Mouse (Mus musculus) kidney, embryonic 16.5 days (tissue): Measurements from ENCODE around the gene Tmem100. TPM values are rescaled to one million over a fixed set of nuclear protein-coding genes. Genes with fewer than 3 reads are reported as not detected.

Experiments
- ATAC-seq: fragments of 200-750 bp; cut with Nextera tagmentation; 2 replicates; pipeline ENCODE4 v1.8.0; 2017; ENCODE audit warnings: moderate TSS enrichment; ENCODE audit not compliant: low FRiP score, low TSS enrichment
- H3K27ac ChIP-seq: fragments of 300-500 bp; sonication (generic); 2 replicates; pipeline ENCODE4 v1.5.1; 2014; ENCODE audit warnings: low read length
- H3K27me3 ChIP-seq: fragments of 300-500 bp; sonication (generic); 2 replicates; pipeline ENCODE4 v1.6.1; 2014; ENCODE audit warnings: low read length, control low read depth, mixed read lengths; ENCODE audit not compliant: insufficient read depth
- H3K36me3 ChIP-seq: fragments of 300-500 bp; sonication (generic); 2 replicates; pipeline ENCODE4 v1.6.1; 2014; ENCODE audit warnings: low read length, control low read depth, mixed read lengths; ENCODE audit not compliant: insufficient read depth
- H3K4me1 ChIP-seq: fragments of 300-500 bp; sonication (generic); 2 replicates; pipeline ENCODE4 v1.6.1; 2014; ENCODE audit warnings: low read length, control low read depth, mixed read lengths; ENCODE audit not compliant: insufficient read depth
- H3K4me2 ChIP-seq: fragments of 300-500 bp; sonication (generic); replicated peaks from 2 replicates; pipeline ENCODE4 v1.6.1; 2014; ENCODE audit warnings: low read depth, low read length
- H3K4me3 ChIP-seq: fragments of 300-500 bp; sonication (generic); 2 replicates; pipeline ENCODE4 v1.5.1; 2014; ENCODE audit warnings: mild to moderate bottlenecking, low read length
- H3K9ac ChIP-seq: fragments of 300-500 bp; sonication (generic); replicated peaks from 2 replicates; pipeline ENCODE4 v1.6.1; 2014; ENCODE audit warnings: low read length
- H3K9me3 ChIP-seq: fragments of 300-500 bp; sonication (generic); 2 replicates; pipeline ENCODE4 v1.6.1; 2016; ENCODE audit warnings: low read length, control low read depth
- WGBS: fragments of 180-500 bp; shearing (Covaris S2); extraction: QIAGEN DNeasy Blood & Tissue Kit; methylation state at CpG from one replicate; pipeline ENCODE4 v1.1.7; 2014; 5-methylcytosine and 5-hydroxymethylcytosine counted together
- polyA plus RNA-seq: library from polyadenylated mRNA; unstranded; fragments of >200 nt; fragmentation: Nextera tagmentation; extraction: Ambion mirVana; gene quantifications from 2 replicates; pipeline ENCODE4 v1.2.1, GENCODE M21; 2015

The Tmem100 gene
- polyA plus RNA-seq, 1 experiment from 2014 or later: 20.8 TPM

- Histone ChIP-seq H3K4me3 (no peak overlapping the region), H3K27ac (no peak overlapping the region), H3K9ac (no peak overlapping the region), H3K27me3 (no peaks in the 10 kb centered on the region), H3K36me3 (no peaks in the 10 kb centered on the region), H3K4me1 (no peaks in the 10 kb centered on the region), H3K9me3 (no peaks in the 10 kb centered on the region), H3K4me2 (no peak overlapping the region)
- no peak for ATAC-seq
- WGBS: 25% methylated on average over 7 of the region's 7 CpGs
Measured at GRCm38 (mm10) chr11:90007791-90008531, 22.2 kb upstream of the Tmem100 start.

- Histone ChIP-seq H3K4me3 (no peak overlapping the region), H3K4me1 (no peaks in the 10 kb centered on the region), H3K27me3 (no peaks in the 10 kb centered on the region), H3K9me3 (no peaks in the 10 kb centered on the region; the same call in 1 of the 2 replicates), H3K9ac (no peak overlapping the region), H3K4me2 (no peak overlapping the region), H3K27ac (no peak overlapping the region), H3K36me3 (no peaks in the 10 kb centered on the region)
- no peak for ATAC-seq
- 77% methylated on average over 6 of the region's 6 CpGs for WGBS
Measured at GRCm38 (mm10) chr11:90013657-90014056, 16.5 kb upstream of the Tmem100 start.

- no peak for ATAC-seq
- 0 out of 2 replicates have a peak, but pooled peaks cover 4% of the 10 kb centered on the region for H3K4me1 ChIP-seq
- no peak overlapping the region for H3K4me3 ChIP-seq
- H3K36me3 ChIP-seq: no peaks in the 10 kb centered on the region
- H3K4me2 ChIP-seq: no peak overlapping the region
- no peaks in the 10 kb centered on the region; the same call in 1 of the 2 replicates for H3K9me3 ChIP-seq
- WGBS: 41% methylated on average over 7 of the region's 7 CpGs
- no peak overlapping the region for H3K9ac ChIP-seq
- H3K27ac ChIP-seq: no peak overlapping the region
- no peaks in the 10 kb centered on the region for H3K27me3 ChIP-seq
Measured at GRCm38 (mm10) chr11:90015281-90015680, 14.9 kb upstream of the Tmem100 start.

GRCm38 (mm10) chr11:90019161-90019560 is 11.0 kb upstream of the Tmem100 start:
- Histone ChIP-seq H3K36me3 (no peaks in the 10 kb centered on the region), H3K4me2 (0 out of 2 replicates have a peak overlapping the region, but pooled peaks have one; percentile 7), H3K9ac (no peak overlapping the region), H3K27me3 (no peaks in the 10 kb centered on the region), H3K9me3 (no peaks in the 10 kb centered on the region; the same call in 1 of the 2 replicates), H3K4me1 (0 out of 2 replicates have a peak, but pooled peaks cover 4% of the 10 kb centered on the region), H3K4me3 (no peak overlapping the region), H3K27ac (no peak overlapping the region)
- 17% methylated on average over 7 of the region's 7 CpGs for WGBS
- ATAC-seq: no peak

GRCm38 (mm10) chr11:90025891-90026801 is 4.0 kb upstream of the Tmem100 start:
- Histone ChIP-seq H3K27me3 (no peaks in the 10 kb centered on the region; the same call in 1 of the 2 replicates), H3K9ac (no peak overlapping the region), H3K27ac (no peak overlapping the region), H3K4me2 (peak overlapping the region; percentile 8; the same call in 1 of the 2 replicates), H3K36me3 (no peaks in the 10 kb centered on the region), H3K4me1 (peaks cover 28% of the 10 kb centered on the region), H3K9me3 (no peaks in the 10 kb centered on the region), H3K4me3 (no peak overlapping the region; the same call in 1 of the 2 replicates)
- WGBS: 29% methylated on average over 14 of the region's 14 CpGs
- no peak for ATAC-seq

GRCm38 (mm10) chr11:90026802-90027174 is 3.4 kb upstream of the Tmem100 start:
- Histone ChIP-seq H3K27me3 (peaks cover 2% of the 10 kb centered on the region; the same call in 1 of the 2 replicates), H3K4me3 (no peak overlapping the region), H3K4me1 (peaks cover 30% of the 10 kb centered on the region), H3K27ac (no peak overlapping the region), H3K9ac (no peak overlapping the region), H3K36me3 (no peaks in the 10 kb centered on the region), H3K9me3 (no peaks in the 10 kb centered on the region), H3K4me2 (no peak overlapping the region)
- 31% methylated on average over 5 of the region's 5 CpGs for WGBS
- ATAC-seq: no peak

- 28% methylated on average over 7 of the region's 7 CpGs for WGBS
- H3K27me3 ChIP-seq: peaks cover 6% of the 10 kb centered on the region; the same call in 1 of the 2 replicates
- no peaks in the 10 kb centered on the region for H3K9me3 ChIP-seq
- H3K27ac ChIP-seq: peak overlapping the region; percentile 11; the same call in 1 of the 2 replicates
- H3K4me3 ChIP-seq: no peak overlapping the region
- no peak overlapping the region for H3K4me2 ChIP-seq
- no peak overlapping the region for H3K9ac ChIP-seq
- H3K36me3 ChIP-seq: no peaks in the 10 kb centered on the region
- H3K4me1 ChIP-seq: peaks cover 30% of the 10 kb centered on the region
- no peak for ATAC-seq
Measured at GRCm38 (mm10) chr11:90027216-90027615, 2.9 kb upstream of the Tmem100 start.

GRCm38 (mm10) chr11:90028746-90029145 is 1.4 kb upstream of the Tmem100 start:
- H3K4me2 ChIP-seq: no peak overlapping the region
- no peak overlapping the region for H3K4me3 ChIP-seq
- H3K27me3 ChIP-seq: peaks cover 8% of the 10 kb centered on the region; the same call in 1 of the 2 replicates
- H3K9ac ChIP-seq: no peak overlapping the region
- WGBS: 88% methylated on average over 8 of the region's 8 CpGs
- H3K36me3 ChIP-seq: no peaks in the 10 kb centered on the region
- ATAC-seq: no peak
- H3K4me1 ChIP-seq: peaks cover 42% of the 10 kb centered on the region
- no peaks in the 10 kb centered on the region for H3K9me3 ChIP-seq
- H3K27ac ChIP-seq: no peak overlapping the region

- no peak for ATAC-seq
- Histone ChIP-seq H3K36me3 (no peaks in the 10 kb centered on the region), H3K9me3 (no peaks in the 10 kb centered on the region), H3K27ac (no peak overlapping the region), H3K4me1 (peaks cover 42% of the 10 kb centered on the region), H3K4me3 (peak overlapping the region; percentile 34), H3K4me2 (peak overlapping the region; percentile 66), H3K9ac (0 out of 2 replicates have a peak overlapping the region, but pooled peaks have one; percentile 2), H3K27me3 (peaks cover 8% of the 10 kb centered on the region; the same call in 1 of the 2 replicates)
- WGBS: 33% methylated on average over 10 of the region's 10 CpGs
Measured at GRCm38 (mm10) chr11:90029354-90029753, 794 bp upstream of the Tmem100 start.
